Mouse (Mus musculus) stomach, postnatal 0 days (tissue): ENCODE measurements around the gene Mrap2.

Experiments
- CTCF ChIP-seq: IDR thresholded peaks from 2 replicates; pipeline ENCODE4 v1.5.1; 2016; ENCODE audit warnings: antibody characterized with exemption, low read depth, mild to moderate bottlenecking, moderate library complexity
- EP300 ChIP-seq: optimal IDR thresholded peaks from 2 replicates; pipeline ENCODE3; 2016; ENCODE audit warnings: antibody characterized with exemption

GRCm38 (mm10) chr9:87182231-87182630, 38.1 kb downstream of the Mrap2 start:
- TF ChIP-seq CTCF (no peak), EP300 (no peak)
